Mouse (Mus musculus): ENCODE results near the gene Aox3. TPM values are rescaled to one million over a fixed set of nuclear protein-coding genes. Genes with fewer than 3 reads are reported as not detected.

Aox3 gene
- polyA plus RNA-seq, 1 experiment from 2014 or later, result 0.38 TPM

Other genes starting within 250 kb of the Aox3 start
- gene Sgo2a, start 117.2 kb upstream of the Aox3 start, polyA plus RNA-seq (2015; fragmentation: Nextera tagmentation; extraction: Ambion mirVana), result 3.4 and 3.7 TPM in 2 replicates
- 27.8 and 27.9 TPM in 2 replicates for gene Kctd18, start 94.2 kb upstream of the Aox3 start, polyA plus RNA-seq (2015; fragmentation: Nextera tagmentation; extraction: Ambion mirVana)
- gene Aox1, start 83.2 kb upstream of the Aox3 start, polyA plus RNA-seq (2015; fragmentation: Nextera tagmentation; extraction: Ambion mirVana), result 0.36 and 0.50 TPM in 2 replicates
- 0.29 and 0.59 TPM in 2 replicates for gene Aox4, start 97.3 kb downstream of the Aox3 start, polyA plus RNA-seq (2015; fragmentation: Nextera tagmentation; extraction: Ambion mirVana)
- 0.02 and 0.09 TPM in 2 replicates for gene Aox2, start 165.2 kb downstream of the Aox3 start, polyA plus RNA-seq (2015; fragmentation: Nextera tagmentation; extraction: Ambion mirVana)

Data from hindbrain, embryonic 16.5 days (tissue).